Mouse (Mus musculus): Measurements from ENCODE around the gene Cux2.

DNA sequence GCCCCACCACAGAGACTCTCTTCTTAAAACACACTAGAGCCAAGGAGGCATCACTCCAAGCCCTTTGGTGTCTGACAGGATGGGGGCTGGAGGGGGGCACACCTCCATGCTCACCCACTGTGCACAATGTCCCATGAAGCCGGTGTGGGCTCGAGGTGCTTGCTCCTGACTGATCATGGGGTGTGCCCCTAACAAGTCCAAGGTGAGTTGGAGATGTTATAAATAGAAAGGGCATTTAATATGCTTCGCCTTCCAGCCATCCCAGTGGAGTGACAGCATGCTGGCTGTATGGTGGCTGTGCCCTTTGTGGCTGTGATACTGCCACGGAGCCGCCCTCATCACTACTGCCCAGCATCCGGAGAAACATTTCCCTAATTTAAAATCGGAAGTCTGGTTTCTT is 87.5 kb downstream of the Cux2 start:
- no peak for TF ChIP-seq POLR2A (IDR thresholded peaks at IDR 0.05; ENCODE audit: insufficient read length, low read depth)
- TF ChIP-seq CEBPB (IDR thresholded peaks at IDR 0.05; ENCODE audit: insufficient read depth, poor library complexity, severe bottlenecking) = no peak
- TF ChIP-seq MYOG (IDR thresholded peaks at IDR 0.05; ENCODE audit: control insufficient read depth in 1 of 3, insufficient read depth in 1 of 3, insufficient read length in 2 of 3, low read depth in 2 of 3) = no peak
- TF ChIP-seq POLR2AphosphoS2 (IDR thresholded peaks at IDR 0.05; ENCODE audit: insufficient read length, low read depth) = no peak
- TF ChIP-seq USF1 (IDR thresholded peaks at IDR 0.05; ENCODE audit: low read depth) = no peak
- no peak for TF ChIP-seq MAX (IDR thresholded peaks at IDR 0.05; ENCODE audit: low read depth)
- TF ChIP-seq MYOD1 (IDR thresholded peaks at IDR 0.05; ENCODE audit: control insufficient read depth in 1 of 3, insufficient read length in 2 of 3, low read depth in 2 of 3) = no peak
- TF ChIP-seq TCF12 (IDR thresholded peaks at IDR 0.05; ENCODE audit: insufficient read depth, poor library complexity, severe bottlenecking) = no peak
- no peak for TF ChIP-seq E2F4 (IDR thresholded peaks at IDR 0.05; ENCODE audit: insufficient read depth)
- TF ChIP-seq REST (IDR thresholded peaks at IDR 0.05; ENCODE audit: insufficient read depth, insufficient read length) = no peak
- no peak for TF ChIP-seq TCF3 (IDR thresholded peaks at IDR 0.05; ENCODE audit: insufficient read length, low read depth)
- TF ChIP-seq SRF (IDR thresholded peaks at IDR 0.05; ENCODE audit: control insufficient read depth, insufficient read length, low read depth) = no peak

Measured in myocyte (in vitro differentiated cells).